Mouse (Mus musculus): ENCODE data around the gene Mrpl38.
A peak's percentile ranks its signal among the peaks of the same experiment; 100 is the strongest.
"Not testable (repeated sequence)": the region's sequence is repeated elsewhere in the genome, so short reads cannot be mapped to it uniquely, and the experiment has no call there.

Gene Mrpl38

DNA sequence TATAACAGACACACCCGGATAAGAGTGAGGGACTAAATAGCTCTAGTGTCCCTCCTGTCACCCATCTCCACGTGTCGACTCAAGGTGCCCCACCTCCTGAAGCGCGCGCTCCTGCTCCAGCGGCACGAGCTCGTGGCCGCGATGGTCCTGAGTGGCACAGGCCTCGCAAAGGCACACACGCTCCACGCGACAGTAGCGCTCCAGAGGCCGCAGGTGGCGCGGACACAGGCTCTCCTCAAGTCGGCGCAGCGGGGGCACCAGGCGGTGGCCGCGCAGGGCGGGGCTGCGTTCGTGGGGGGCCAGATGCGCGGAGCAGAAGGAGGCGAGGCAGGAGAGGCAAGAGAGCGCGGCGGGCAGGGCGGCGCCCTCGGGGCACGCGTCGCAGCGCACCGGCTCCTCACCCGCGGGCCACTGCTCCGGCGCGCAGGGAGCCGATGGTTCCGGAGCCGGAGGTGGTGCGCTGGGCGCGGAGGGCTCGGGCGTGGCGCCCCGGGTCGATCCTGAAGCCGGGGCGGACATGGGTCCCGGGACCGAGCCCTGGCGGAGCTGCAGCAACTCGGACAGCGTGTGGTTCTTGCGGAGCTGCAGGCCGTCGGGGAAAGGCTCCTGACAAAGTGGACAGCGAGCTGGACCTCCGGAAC is 29.1 kb downstream of the Mrpl38 start:
- DNase-seq, result peak; percentile 46 to 77

DNA sequence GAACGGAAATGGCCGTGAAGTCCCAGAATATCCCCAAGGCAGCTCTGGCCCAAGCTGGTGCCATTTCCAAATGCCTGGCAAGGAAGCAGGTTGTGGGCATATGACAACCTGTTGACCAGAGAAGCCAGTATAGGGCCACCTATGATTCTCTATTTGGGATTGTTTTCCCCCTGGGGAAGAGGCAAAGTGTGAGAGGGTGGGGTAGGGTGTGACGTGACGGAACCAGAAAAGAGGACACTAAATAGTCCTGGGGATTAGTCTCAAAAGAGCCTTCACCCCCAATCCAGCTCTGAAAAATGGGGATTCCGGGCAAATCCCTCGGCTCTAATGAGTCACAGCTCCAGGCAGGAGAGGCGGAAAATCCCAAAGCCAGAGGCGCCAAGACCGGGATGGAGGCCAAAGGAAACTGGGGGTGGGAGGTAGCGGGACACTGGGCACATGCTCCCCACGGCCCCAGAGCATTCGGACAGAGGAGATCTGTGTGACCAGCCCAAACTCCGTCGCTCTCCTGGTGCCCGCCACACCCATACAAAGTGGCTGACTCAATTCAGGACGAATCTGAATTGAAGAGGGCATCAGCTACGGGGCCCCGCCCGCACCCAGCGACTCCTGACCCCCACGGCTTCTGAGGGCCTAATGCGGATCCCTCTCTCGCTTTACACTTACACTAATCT is 30.1 kb downstream of the Mrpl38 start:
- DNase-seq, result peak; percentile 77 to 82

DNA sequence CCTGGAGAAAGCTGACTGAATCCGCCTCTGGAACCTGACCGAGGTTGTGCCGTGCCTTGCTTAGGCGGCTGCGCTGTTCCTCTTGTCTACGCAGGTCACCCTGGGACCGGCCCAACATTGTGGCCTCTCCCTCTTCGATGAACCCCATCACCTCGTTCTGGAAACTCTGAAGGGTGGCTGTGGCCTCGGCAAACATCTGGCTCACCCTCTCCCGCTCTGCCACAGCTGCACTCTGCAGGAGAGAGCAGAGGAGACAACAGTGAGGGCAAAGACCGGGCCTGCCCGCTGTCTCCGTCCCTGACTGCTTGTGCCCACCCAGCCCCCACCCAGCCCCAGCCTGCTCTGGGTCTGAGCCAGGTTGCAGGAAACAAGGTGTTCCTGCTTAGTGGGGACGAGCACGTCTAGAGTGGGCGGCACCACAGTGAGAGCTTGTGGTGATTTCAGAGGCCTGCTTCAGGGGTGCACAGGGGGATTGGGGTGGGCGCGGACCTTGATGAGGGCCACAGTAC is 30.8 kb downstream of the Mrpl38 start:
- DNase-seq, result peak; percentile 51 to 77

DNA sequence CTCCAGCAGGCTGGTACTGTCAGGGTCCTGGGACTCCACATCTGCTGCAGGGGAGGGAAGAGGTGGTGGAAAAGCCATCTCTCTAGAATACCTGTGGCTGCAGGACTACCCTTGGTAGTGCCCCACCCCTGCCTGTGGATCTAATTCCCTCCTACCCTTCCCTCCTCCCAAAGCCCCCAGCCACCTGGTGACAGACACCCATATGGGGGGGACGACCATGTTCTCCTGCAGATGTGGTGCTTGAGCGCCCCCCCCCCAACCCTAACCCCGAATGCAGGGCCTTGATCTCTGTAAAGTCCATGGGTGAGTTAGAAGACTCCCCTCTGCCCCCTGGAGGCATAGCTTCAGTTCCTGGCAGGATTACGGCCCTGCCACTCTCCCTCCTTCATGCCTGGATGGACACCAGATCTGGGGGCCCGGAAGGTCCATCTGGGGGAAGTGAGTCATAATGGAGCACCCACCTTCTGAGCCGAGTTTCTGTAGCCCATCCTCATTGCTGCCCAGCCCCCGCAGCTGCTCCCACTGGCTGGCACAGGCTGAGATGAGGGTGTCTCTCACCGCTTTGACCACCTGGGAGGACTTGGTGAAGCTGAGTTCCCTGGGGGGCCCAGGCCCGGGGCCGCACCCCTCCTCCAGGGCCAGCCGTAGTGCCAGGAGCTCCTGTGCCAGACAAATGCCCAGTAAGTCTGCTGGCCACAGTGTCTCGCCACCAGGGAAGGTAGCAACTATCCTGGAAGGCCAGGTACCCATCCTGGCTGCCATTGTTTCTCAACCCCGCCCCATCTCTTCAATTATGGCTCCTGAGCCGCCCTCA is 31.5 kb downstream of the Mrpl38 start:
- peak in 1 of 2 experiments; percentile 70 for DNase-seq

GRCm38 (mm10) chr11:116106154-116106962 is 32.3 kb downstream of the Mrpl38 start:
- peak in 1 of 2 experiments; percentile 38 for DNase-seq

- peak in 1 of 2 experiments; percentile 35 for DNase-seq
Observed at GRCm38 (mm10) chr11:116105065-116105464, 33.6 kb downstream of the Mrpl38 start.

DNA sequence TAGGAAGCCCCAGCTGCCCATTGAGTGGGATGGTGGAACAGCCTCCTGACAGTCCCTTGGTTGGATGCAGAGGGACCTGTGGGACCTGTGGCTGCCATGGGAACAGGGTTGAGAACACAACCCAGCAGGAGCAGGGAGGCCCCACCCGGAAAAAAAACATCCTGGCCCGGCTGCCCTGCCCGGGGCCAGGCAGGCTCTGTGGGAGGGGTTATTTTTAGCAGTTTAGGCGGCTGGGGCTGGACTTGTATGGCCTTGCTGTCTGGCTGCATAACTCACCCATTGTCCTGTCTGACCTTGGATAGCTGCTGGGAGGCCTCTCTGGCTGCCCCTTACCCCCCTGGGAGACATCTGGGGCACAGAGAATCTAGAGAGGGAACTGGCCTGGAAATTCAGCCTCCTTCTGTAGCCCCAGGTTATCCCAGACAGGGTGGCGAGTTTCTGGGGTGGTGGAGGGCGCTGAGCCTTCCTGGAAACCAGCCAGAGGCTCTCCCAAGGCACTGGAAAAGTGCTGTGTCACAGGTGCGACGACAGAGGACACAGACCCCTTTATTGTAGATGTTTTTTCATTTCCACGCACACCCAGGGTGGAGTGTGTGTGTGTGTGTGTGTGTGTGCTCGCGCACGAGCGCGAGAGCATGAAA is 34.5 kb downstream of the Mrpl38 start:
- peak; percentile 84 to 95 for DNase-seq

DNA sequence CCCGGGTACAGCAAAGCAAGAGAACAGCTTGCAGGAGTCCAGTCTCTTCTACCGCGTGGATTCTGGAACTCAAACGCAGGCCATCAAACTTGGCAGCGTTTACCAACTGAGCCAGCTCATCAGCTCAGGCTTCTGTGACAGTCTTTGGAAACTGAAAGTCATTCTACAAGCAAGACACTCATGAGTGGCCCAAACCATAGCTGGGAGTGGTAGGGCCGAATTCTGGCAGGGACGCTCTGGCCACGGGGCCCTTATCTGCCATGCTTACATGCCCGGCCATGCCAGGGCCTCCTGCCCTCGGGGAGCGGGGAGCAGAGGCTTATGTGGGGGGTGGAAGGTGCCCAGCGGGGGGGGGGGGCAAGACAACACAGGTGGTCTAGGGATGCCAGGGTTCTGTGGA is 35.1 kb downstream of the Mrpl38 start:
- peak; percentile 30 to 40 for DNase-seq

DNA sequence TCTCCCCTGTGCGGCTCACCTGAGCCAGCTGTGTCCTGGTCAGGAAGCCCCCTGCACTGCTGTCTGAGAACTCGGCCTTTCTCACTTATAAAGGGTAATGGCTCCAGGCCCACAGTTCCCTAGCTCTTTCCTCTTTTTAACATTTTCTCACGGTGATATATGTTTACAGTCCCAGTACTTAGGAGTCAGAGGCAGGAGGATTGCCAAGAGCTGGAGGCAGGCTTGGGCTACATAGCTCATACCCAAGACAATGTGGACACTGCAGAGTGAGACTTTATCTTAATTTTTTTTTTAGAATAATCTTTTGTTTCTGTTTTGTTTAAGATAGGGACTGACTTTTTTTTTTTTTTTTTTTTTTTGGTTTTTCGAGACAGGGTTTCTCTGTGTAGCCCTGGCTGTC is 36.2 kb downstream of the Mrpl38 start:
- DNase-seq, result no peak

DNA sequence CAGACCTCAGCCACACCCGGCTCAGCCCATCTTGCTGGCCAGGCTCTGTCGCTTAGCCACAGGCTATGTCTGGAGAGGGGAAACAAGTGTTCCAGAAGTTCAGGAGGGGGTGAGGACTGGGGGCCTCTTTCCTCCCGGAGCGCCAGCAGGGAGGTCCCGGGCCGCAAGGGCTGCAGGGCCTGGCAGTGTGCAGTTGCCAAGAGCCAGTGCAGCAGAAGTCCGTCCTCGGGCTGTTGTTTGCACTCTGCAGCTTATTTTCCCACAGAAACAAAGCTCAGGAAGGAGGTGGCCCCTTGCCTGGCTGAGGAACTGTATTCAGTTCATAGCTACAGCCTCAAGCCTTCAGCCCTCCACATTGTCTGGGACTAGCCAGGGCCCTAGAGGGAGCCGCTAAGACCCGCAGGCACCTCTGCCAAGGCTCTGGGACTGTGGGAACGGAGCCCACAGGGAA is 36.7 kb downstream of the Mrpl38 start:
- DNase-seq, result peak; percentile 52 to 71

DNA sequence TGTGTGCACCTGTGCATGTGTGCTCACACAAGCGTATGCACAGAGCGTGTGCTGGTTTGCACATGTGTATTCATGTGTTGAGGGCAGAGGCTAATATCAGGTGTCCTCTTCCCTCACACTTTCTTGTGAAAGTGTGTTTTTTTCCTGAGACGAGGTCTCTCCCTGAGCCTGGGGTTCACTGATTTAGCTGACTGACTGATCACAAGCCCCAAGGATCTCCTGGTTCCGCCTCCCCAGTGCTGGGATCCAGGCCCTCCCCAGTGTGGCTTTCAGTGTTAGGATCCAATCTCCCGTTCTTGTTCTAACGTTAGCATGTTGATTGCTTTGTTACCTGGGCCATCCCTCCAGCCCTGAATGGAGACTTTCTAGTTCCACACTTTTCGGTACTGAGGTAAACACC is 37.8 kb downstream of the Mrpl38 start:
- DNase-seq, result peak in 1 of 2 experiments; percentile 42

- DNase-seq, result peak; percentile 81 to 87
Observed at GRCm38 (mm10) chr11:116100385-116100784, 38.3 kb downstream of the Mrpl38 start.

DNA sequence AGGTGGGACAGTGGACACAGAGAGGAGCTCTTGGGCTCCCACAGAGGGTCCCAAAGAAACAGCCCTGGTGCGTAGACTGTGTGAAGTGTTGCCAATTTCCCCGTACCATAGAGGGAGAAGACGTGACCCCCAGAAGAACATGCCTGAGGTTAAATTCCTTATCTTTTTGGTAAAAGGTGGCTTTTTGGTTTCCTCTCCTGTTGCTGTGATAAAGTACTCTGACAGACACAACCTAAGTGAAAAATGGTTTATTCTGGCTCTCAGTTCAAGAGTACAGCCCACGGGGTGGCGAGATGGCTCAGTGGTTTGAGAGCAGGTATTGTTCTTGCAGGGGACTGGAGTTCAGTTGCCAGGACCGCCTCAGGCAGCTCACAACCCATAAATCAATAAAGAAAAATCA is 39.2 kb downstream of the Mrpl38 start:
- DNase-seq, result peak in 1 of 2 experiments; percentile 43

DNA sequence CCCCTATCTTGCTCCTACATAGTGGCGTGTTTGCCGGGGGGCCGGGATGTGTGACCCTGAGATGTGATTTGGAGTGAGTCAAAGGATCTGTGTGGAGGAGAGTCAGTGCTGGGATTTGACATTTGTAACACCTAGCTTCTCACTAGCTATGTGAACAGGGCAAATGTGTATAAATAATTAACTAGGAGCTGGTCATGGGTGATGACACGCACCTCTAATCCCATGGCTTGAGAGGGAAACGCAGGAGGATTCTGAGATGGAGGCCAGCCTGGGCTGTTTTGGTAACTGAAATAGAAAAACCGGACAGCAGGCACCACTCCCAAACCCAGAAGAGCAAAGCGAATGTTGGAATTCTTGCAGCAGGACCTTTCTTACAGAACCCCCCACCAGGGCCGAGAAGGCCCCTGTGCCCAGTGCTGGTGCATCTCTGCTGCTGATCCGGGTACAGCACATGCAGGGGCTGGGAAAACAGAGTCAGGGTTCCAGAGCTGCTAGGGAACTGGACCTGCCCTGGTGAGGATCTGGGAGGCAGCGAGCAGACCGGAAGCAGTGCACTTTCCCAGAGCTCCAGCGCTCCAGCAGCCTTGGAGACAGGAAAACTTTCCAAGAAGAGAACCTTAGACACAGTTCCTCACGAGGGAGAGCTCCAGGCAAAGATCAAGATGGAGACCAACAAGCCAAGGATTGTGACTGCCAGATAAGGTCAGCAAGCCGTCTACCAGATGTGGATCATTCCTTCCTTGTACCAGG is 39.8 kb downstream of the Mrpl38 start:
- peak; percentile 71 to 79 for DNase-seq

DNA sequence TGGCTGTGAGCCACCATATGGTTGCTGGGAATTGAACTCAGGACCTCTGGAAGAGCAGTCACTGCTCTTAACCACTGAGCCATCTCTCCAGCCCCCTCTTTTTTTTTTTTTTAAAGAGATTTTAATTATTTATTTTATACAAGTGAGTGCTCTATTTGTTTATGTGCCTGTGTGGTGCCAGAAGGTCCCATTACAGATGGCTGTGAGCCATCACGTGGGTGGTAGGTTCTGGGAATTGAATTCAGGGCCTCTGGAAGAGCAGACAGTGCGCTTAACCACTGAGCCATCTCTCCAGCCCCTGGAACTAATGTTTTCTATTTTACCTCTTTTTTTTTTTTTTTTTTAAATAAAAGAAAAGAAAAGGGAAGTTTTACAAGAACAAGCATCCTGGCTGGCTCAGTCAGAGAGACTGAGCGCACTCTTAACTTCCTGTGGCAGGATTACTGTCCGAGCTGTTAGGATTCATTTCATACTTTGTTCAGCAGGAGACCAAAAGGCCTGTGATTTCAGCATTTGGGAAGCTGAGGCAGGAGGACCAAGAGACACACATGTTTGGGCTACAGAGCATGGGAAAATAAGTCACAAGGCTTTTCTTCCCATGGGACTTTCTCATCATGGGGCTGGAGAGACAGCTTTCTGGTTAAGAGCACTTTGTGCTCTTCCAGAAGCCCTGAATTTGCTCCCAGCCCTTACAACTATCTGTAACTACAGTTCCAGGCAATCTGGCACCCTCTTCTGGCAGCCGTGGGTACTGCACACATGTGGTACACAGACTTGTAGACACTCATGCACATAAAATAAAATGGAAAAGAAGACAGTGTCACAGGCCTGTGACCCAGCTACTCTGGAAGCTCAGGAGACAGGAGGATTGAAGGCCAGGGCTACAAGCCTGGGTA is 42.2 kb downstream of the Mrpl38 start:
- DNase-seq, result peak in 1 of 2 experiments; percentile 66

GRCm38 (mm10) chr11:116095573-116095972 is 43.1 kb downstream of the Mrpl38 start:
- peak; percentile 81 to 88 for DNase-seq

- no peak for DNase-seq
Observed at GRCm38 (mm10) chr11:116093771-116094565, 44.7 kb downstream of the Mrpl38 start.

- DNase-seq, result not testable (repeated sequence)
Observed at GRCm38 (mm10) chr11:116092959-116093358, 45.7 kb downstream of the Mrpl38 start.

DNA sequence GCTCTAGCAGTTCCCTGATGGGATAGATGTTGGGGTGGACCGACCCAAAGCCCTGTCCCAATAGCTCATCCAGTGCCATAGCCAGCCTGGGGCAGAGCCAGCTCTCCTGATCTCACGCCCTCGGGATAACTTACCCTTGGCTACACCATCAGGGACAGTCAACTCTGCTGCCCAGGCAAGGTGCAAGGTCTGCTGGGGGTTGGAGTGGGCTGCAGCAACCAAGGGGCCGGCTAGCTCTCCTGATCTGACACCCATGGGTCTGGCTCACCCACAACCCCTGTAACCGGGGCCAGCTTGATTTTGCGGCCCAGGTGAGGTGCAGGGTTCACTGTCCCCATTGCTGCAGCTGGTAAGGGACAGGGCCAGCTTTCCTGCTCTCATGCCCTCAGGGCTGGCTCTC is 47.1 kb downstream of the Mrpl38 start:
- DNase-seq, result no peak
